Mouse (Mus musculus): ENCODE measurements around the gene Eef2k. TPM values are rescaled to one million over a fixed set of nuclear protein-coding genes. Genes with fewer than 3 reads are reported as not detected.

The Eef2k gene
- polyA plus RNA-seq, 1 experiment, result 26.2 TPM

- no peaks in the 10 kb centered on the region for H3K27me3 ChIP-seq (ENCODE audit: control insufficient read depth, insufficient read depth, low read length)
- H3K36me3 ChIP-seq (ENCODE audit: control insufficient read depth, insufficient read depth, low read length), result peaks cover 10% of the 10 kb centered on the region; the same call in 1 of the 2 replicates
- no peak overlapping the region for H3K4me3 ChIP-seq (ENCODE audit: control insufficient read depth, insufficient read depth, low read length)
- H3K27ac ChIP-seq (ENCODE audit: control insufficient read depth, insufficient read depth, low read length), result no peak overlapping the region
- TF ChIP-seq POLR2A (IDR thresholded peaks at IDR 0.05; ENCODE audit: control insufficient read depth, extremely low read depth, insufficient read depth, low read length, poor library complexity) (no peak), CTCF (IDR thresholded peaks at IDR 0.05; ENCODE audit: borderline replicate concordance, control insufficient read depth, extremely low read depth, insufficient read depth, low read length, poor library complexity) (no peak)
- 98% methylated on average over 4 of the region's 4 CpGs for WGBS
- no peak for DNase-seq
- H3K4me1 ChIP-seq (replicated peaks; ENCODE audit: control insufficient read depth, insufficient read depth, low read length), result peaks cover 6% of the 10 kb centered on the region; the same call in 1 of the 2 replicates
Observed at GRCm38 (mm10) chr7:120882674-120883073, 40.0 kb downstream of the Eef2k start.

GRCm38 (mm10) chr7:120883523-120884290, 41.1 kb downstream of the Eef2k start:
- H3K27me3 ChIP-seq (ENCODE audit: control insufficient read depth, insufficient read depth, low read length), result no peaks in the 10 kb centered on the region
- H3K4me3 ChIP-seq (ENCODE audit: control insufficient read depth, insufficient read depth, low read length), result no peak overlapping the region
- TF ChIP-seq CTCF (IDR thresholded peaks at IDR 0.05; ENCODE audit: borderline replicate concordance, control insufficient read depth, extremely low read depth, insufficient read depth, low read length, poor library complexity), result no peak
- TF ChIP-seq POLR2A (IDR thresholded peaks at IDR 0.05; ENCODE audit: control insufficient read depth, extremely low read depth, insufficient read depth, low read length, poor library complexity), result no peak
- peaks cover 6% of the 10 kb centered on the region; the same call in 1 of the 2 replicates for H3K4me1 ChIP-seq (replicated peaks; ENCODE audit: control insufficient read depth, insufficient read depth, low read length)
- WGBS, result 96% methylated on average over 4 of the region's 4 CpGs
- H3K27ac ChIP-seq (ENCODE audit: control insufficient read depth, insufficient read depth, low read length), result no peak overlapping the region
- no peak for DNase-seq
- H3K36me3 ChIP-seq (ENCODE audit: control insufficient read depth, insufficient read depth, low read length), result peaks cover 10% of the 10 kb centered on the region; the same call in 1 of the 2 replicates

- Histone ChIP-seq H3K4me3 (ENCODE audit: control insufficient read depth, insufficient read depth, low read length) (no peak overlapping the region), H3K27me3 (ENCODE audit: control insufficient read depth, insufficient read depth, low read length) (no peaks in the 10 kb centered on the region), H3K27ac (ENCODE audit: control insufficient read depth, insufficient read depth, low read length) (no peak overlapping the region), H3K4me1 (replicated peaks; ENCODE audit: control insufficient read depth, insufficient read depth, low read length) (peaks cover 5% of the 10 kb centered on the region; the same call in 1 of the 2 replicates), H3K36me3 (ENCODE audit: control insufficient read depth, insufficient read depth, low read length) (peaks cover 10% of the 10 kb centered on the region; the same call in 1 of the 2 replicates)
- DNase-seq, result no peak
- 95% methylated on average over 4 of the region's 4 CpGs for WGBS
- TF ChIP-seq CTCF (IDR thresholded peaks at IDR 0.05; ENCODE audit: borderline replicate concordance, control insufficient read depth, extremely low read depth, insufficient read depth, low read length, poor library complexity) (no peak), POLR2A (IDR thresholded peaks at IDR 0.05; ENCODE audit: control insufficient read depth, extremely low read depth, insufficient read depth, low read length, poor library complexity) (no peak)
Observed at GRCm38 (mm10) chr7:120884746-120885145, 42.1 kb downstream of the Eef2k start.

GRCm38 (mm10) chr7:120893123-120893522, 50.5 kb downstream of the Eef2k start:
- no peaks in the 10 kb centered on the region for H3K4me1 ChIP-seq (replicated peaks; ENCODE audit: control insufficient read depth, insufficient read depth, low read length)
- DNase-seq, result no peak
- no peaks in the 10 kb centered on the region for H3K27me3 ChIP-seq (ENCODE audit: control insufficient read depth, insufficient read depth, low read length)
- H3K36me3 ChIP-seq (ENCODE audit: control insufficient read depth, insufficient read depth, low read length), result peaks cover 13% of the 10 kb centered on the region
- TF ChIP-seq CTCF (IDR thresholded peaks at IDR 0.05; ENCODE audit: borderline replicate concordance, control insufficient read depth, extremely low read depth, insufficient read depth, low read length, poor library complexity) (no peak), POLR2A (IDR thresholded peaks at IDR 0.05; ENCODE audit: control insufficient read depth, extremely low read depth, insufficient read depth, low read length, poor library complexity) (no peak)
- no peak overlapping the region for H3K4me3 ChIP-seq (ENCODE audit: control insufficient read depth, insufficient read depth, low read length)
- no peak overlapping the region for H3K27ac ChIP-seq (ENCODE audit: control insufficient read depth, insufficient read depth, low read length)
- 97% methylated on average over 5 of the region's 5 CpGs for WGBS

GRCm38 (mm10) chr7:120897054-120897453, 54.4 kb downstream of the Eef2k start:
- no peak overlapping the region for H3K27ac ChIP-seq (ENCODE audit: control insufficient read depth, insufficient read depth, low read length)
- TF ChIP-seq CTCF (IDR thresholded peaks at IDR 0.05; ENCODE audit: borderline replicate concordance, control insufficient read depth, extremely low read depth, insufficient read depth, low read length, poor library complexity) (no peak), POLR2A (IDR thresholded peaks at IDR 0.05; ENCODE audit: control insufficient read depth, extremely low read depth, insufficient read depth, low read length, poor library complexity) (no peak)
- H3K27me3 ChIP-seq (ENCODE audit: control insufficient read depth, insufficient read depth, low read length), result no peaks in the 10 kb centered on the region
- no peak for DNase-seq
- H3K36me3 ChIP-seq (ENCODE audit: control insufficient read depth, insufficient read depth, low read length), result peaks cover 13% of the 10 kb centered on the region
- no peak overlapping the region for H3K4me3 ChIP-seq (ENCODE audit: control insufficient read depth, insufficient read depth, low read length)
- H3K4me1 ChIP-seq (replicated peaks; ENCODE audit: control insufficient read depth, insufficient read depth, low read length), result peaks cover 4% of the 10 kb centered on the region
- WGBS, result 92% methylated on average over 7 of the region's 7 CpGs

- DNase-seq, result no peak
- 94% methylated on average over 9 of the region's 9 CpGs for WGBS
- Histone ChIP-seq H3K27ac (ENCODE audit: control insufficient read depth, insufficient read depth, low read length) (no peak overlapping the region), H3K4me1 (replicated peaks; ENCODE audit: control insufficient read depth, insufficient read depth, low read length) (peaks cover 4% of the 10 kb centered on the region), H3K4me3 (ENCODE audit: control insufficient read depth, insufficient read depth, low read length) (no peak overlapping the region), H3K36me3 (ENCODE audit: control insufficient read depth, insufficient read depth, low read length) (peaks cover 13% of the 10 kb centered on the region), H3K27me3 (ENCODE audit: control insufficient read depth, insufficient read depth, low read length) (no peaks in the 10 kb centered on the region)
- TF ChIP-seq POLR2A (IDR thresholded peaks at IDR 0.05; ENCODE audit: control insufficient read depth, extremely low read depth, insufficient read depth, low read length, poor library complexity) (no peak), CTCF (IDR thresholded peaks at IDR 0.05; ENCODE audit: borderline replicate concordance, control insufficient read depth, extremely low read depth, insufficient read depth, low read length, poor library complexity) (no peak)
Observed at GRCm38 (mm10) chr7:120897711-120898335, 55.2 kb downstream of the Eef2k start.

All from thymus, adult 2 months (tissue).